Mouse (Mus musculus): ENCODE measurements around the gene Pola2.

Gene Pola2

DNA sequence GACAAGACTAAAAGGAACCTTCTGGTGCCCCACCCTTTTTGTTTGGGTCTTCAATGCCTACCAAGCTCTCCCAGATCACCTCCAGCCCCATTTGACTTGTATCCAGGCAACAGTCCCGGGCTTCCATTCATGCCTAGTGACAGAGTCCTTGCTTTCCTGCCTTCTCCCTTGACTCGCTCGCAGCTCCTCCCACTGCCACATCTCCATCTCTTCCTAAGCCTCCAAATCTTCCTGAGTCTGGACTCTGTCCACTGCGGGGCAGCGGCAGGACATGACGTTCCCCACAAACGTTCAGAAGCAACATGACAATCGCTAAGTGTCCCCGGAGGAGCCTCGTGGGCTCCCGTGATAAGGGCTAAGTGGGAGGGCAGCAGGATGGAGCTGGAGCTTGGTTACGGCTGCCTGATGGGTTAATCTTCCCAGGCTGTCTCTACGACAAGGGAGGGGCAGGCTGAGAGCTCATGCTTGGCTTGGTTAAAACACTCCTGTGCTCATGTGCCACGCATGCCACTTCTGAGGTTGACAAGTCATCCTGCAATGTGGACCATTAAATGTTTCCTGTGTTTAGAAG lies 26.1 kb downstream of the Pola2 start:
- DNase-seq (ENCODE audit: low read depth, low spot score), result no peak

DNA sequence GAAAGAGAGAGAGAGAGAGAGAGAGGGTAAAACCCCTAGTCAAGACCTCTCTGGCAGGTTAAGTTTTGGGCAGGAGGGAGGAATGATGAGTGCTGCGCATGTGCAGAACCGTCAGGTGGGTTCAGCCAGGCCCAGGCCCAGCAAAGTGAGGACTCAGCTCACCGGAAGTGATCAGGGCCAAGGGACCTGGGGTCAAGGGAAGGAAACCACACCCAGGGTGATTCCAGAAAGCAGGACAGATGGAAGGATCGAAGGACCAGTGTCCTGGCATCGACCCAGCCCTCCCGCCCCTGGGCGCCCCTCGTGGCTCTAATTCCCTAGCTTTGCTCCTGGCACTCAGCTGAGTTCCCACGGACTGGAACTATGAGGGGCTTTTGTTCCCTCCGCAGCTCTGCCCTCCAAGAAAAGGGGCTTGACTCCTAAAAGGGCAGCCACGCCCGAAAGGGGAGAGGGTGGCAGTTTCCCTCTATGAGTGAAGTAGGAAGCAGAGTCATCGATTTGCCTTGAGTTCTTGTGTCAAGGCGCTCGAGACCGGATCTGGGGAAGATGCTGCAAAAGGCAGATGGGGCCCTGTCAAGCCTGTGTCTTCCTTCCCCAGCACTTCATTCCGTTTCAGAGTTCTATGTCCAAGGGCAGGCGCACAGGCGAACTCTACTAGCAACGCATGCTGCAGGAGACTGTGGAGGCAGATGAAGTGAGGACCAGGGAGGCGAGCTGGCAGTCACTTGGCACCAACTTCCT lies 26.7 kb downstream of the Pola2 start:
- no peak for DNase-seq (ENCODE audit: low read depth, low spot score)

GRCm38 (mm10) chr19:5935691-5936090 lies 28.3 kb downstream of the Pola2 start:
- DNase-seq (ENCODE audit: low read depth, low spot score), result no peak

GRCm38 (mm10) chr19:5935266-5935665 lies 28.7 kb downstream of the Pola2 start:
- no peak for DNase-seq (ENCODE audit: low read depth, low spot score)

DNA sequence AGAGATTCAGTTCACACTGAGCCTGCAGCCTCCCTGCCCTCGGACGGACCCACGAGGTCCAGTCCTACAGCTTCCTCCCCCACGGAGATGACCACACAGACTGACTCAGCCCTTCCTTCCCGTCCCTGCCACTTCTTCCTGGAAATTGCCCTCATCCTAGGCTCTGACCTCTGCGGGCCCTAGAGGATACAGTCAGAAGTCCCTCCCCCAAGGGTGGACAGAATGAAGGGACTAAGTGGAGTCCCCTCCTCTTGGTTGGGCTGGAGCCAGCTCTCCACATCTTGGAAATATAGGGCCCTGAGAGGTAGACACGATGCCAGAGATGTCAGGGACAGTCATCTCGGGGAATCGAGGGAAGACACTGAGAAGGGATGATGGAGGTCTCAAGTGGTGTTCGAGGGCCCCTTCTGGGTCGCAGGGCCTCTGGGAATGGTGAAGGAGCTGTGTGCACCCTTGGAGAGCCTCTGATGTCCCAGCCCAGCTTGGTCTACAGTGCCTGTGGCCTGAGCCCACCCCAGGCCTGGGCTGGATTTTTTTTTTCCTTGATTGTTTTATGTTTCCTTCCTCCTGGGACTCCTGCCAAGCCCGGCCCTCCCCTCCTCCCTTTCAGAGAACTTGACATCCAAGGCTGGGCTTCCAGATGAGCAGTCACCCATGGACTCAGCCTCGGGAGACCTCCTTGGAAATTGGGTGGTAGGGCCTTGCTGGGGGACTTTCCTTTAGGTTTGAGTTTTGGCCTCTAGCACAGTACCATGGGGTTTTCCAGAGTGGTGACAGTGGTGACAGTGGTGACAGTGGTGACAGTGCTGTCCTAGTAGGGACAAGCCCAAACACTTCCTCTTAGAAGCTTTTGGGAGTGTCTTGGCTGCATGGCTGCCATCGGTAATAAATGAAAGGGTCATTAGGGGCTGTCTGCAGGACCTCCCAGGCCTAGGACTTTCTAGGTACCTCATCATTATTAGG lies 34.1 kb downstream of the Pola2 start:
- DNase-seq (ENCODE audit: low read depth, low spot score), result no peak

DNA sequence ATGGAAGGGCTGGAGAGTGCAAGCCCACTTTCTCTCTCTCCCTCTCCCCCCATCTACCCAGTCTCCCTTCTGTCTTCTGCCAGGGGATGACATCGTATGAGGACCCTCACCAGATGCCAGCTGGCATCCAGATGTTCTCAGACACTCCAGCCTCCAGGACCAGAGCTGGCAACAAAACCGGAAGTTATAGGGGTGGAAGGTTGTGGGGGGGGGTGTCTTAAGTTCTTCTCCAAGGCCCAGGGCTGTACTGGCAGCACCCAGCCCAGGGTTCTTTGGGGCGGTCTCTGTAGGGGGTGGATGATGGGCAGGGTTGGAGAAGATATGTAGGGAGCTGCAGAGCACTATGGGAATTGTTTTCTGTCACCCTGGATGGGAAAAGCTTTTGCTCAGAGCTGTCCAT lies 35.5 kb downstream of the Pola2 start:
- DNase-seq (ENCODE audit: low read depth, low spot score), result no peak

GRCm38 (mm10) chr19:5928104-5928503 lies 35.9 kb downstream of the Pola2 start:
- DNase-seq (ENCODE audit: low read depth, low spot score), result no peak

- no peak for DNase-seq (ENCODE audit: low read depth, low spot score)
These were observed 36.5 kb downstream of the Pola2 start for GRCm38 (mm10) chr19:5927532-5927931.

- DNase-seq (ENCODE audit: low read depth, low spot score), result no peak
These were observed 37.0 kb downstream of the Pola2 start for GRCm38 (mm10) chr19:5927026-5927425.

GRCm38 (mm10) chr19:5925311-5925855 lies 38.6 kb downstream of the Pola2 start:
- DNase-seq (ENCODE audit: low read depth, low spot score), result no peak

GRCm38 (mm10) chr19:5924713-5925093 lies 39.3 kb downstream of the Pola2 start, which contains the start of gene Cdc42ep2:
Cdc42ep2 (minus strand) TSS chr19:5924816.
- peak; percentile 91 for DNase-seq (ENCODE audit: low read depth, low spot score)

GRCm38 (mm10) chr19:5923990-5924712 lies 39.9 kb downstream of the Pola2 start:
- DNase-seq (ENCODE audit: low read depth, low spot score), result peak; percentile 88

DNA sequence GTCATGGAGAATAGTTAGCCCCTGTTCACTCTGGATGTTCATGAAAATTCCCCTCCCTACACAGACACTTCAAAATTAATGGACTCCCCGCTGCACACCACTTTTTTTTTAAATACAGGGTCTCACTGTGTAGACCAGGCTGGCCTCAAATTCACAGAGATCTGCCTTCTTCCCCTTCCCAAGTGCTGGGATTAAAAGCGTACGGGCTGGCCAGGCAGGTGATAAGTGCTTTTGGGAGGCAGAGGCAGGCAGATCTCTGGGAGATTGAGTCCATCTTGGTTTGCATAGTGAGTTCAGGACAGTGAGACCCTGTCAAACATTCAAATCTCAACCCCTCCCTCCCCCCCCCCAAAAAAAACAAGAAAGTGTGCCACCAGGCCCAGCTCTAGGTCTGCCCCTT lies 41.0 kb downstream of the Pola2 start:
- no peak for DNase-seq (ENCODE audit: low read depth, low spot score)

GRCm38 (mm10) chr19:5922119-5922942 lies 41.7 kb downstream of the Pola2 start:
- DNase-seq (ENCODE audit: low read depth, low spot score), result no peak

GRCm38 (mm10) chr19:5921715-5922114 lies 42.3 kb downstream of the Pola2 start:
- no peak for DNase-seq (ENCODE audit: low read depth, low spot score)

DNA sequence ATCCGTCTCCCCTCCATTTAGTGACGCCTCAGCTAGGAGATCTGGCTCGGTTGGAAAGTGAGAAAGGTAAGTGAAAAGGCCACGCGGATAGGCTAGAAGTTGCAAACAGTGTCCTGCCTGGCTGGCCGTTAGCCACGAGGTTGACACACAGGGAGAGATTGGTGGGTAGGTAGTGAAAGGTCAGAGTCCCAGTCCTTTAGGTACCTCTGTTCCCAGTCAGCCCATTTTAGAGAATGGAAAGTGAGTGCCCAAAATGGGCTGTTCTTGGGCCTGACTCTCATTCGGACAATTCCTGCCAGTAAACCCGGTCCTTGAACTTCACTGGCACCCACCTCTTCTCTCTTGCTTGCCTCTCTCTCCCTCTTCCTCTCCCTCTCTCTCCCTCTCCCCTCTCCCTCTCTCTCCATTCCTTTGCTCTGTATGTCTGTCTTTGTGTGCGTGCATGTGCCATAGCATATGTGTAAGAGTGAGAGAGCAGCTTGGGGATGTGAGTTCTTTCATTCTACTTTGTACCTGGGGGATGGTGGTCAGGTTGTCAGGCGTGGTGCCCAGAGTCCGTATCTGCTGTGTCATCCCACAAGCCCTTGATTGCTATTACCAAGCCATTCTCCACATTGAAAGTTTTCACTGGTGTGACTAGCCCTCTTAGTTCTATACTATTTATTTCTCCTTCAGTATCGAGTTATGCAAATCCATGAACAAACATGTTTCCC lies 50.8 kb downstream of the Pola2 start, which contains the start of gene Dpf2:
Dpf2 (minus strand) TSS at position 4 of the 713 bp plus-strand sequence.
- no peak for DNase-seq (ENCODE audit: low read depth, low spot score)

- DNase-seq (ENCODE audit: low read depth, low spot score), result peak; percentile 100
These were observed 51.6 kb downstream of the Pola2 start for GRCm38 (mm10) chr19:5912103-5913006.

- no peak for DNase-seq (ENCODE audit: low read depth, low spot score)
These were observed 52.4 kb downstream of the Pola2 start for GRCm38 (mm10) chr19:5911430-5912102.

All from forelimb bud, embryonic 11.5 days (tissue).